Mouse (Mus musculus): ENCODE data around the gene Vmn2r93. TPM values are rescaled to one million over a fixed set of nuclear protein-coding genes. Genes with fewer than 3 reads are reported as not detected.

Gene Vmn2r93
- not detected in 2 replicates for polyA plus RNA-seq (2015; fragmentation: Nextera tagmentation; extraction: Ambion mirVana)

DNA sequence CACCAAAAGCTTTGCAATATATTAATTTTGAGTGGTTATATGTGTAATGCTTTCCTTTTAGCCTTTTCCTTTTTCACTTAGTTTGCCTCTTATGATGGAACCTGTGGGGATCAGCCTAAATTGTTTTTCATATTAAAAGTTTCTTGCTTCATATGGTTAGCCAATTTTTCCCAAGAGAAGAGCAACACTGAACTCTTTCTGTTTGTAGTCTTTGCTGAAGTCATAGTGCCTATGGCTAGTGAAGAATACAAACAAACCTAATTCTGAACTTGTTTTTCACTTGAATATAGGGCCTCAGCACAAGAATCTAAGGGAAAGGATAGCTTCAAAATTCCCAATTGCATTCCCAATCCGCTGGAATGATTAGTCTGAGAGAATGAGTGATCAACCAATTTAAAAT, at the start of gene Vmn2r93:
TSS of gene Vmn2r93 (plus strand) at position 301 of the 400 bp plus-strand sequence.
- H3K27me3 ChIP-seq (ENCODE audit: control insufficient read depth, insufficient read depth, low read length) = no peaks in the 10 kb centered on the region
- no peaks in the 10 kb centered on the region for H3K36me3 ChIP-seq (ENCODE audit: control insufficient read depth, insufficient read depth, low read length)
- H3K4me1 ChIP-seq (replicated peaks; ENCODE audit: control insufficient read depth, insufficient read depth) = no peaks in the 10 kb centered on the region
- 37% methylated on average over 1 of the region's 1 CpGs for WGBS
- DNase-seq (ENCODE audit: low spot score) (no peak), ATAC-seq (ENCODE audit: low FRiP score, low TSS enrichment) (no peak)
- no peak within 1 kb of the TSS for H3K27ac ChIP-seq (replicated peaks)
- no peak within 1 kb of the TSS for H3K4me2 ChIP-seq (replicated peaks; ENCODE audit: low read depth)
- TF ChIP-seq EP300 (optimal IDR thresholded peaks at IDR 0.05) (no peak), CTCF (IDR thresholded peaks at IDR 0.05; ENCODE audit: low read depth) (no peak)
- no peak within 1 kb of the TSS for H3K9ac ChIP-seq (ENCODE audit: low read length)
- no peaks in the 10 kb centered on the region for H3K9me3 ChIP-seq (ENCODE audit: control insufficient read depth, low read length)
- H3K4me3 ChIP-seq (ENCODE audit: low read depth, low read length) = no peak within 1 kb of the TSS

DNA sequence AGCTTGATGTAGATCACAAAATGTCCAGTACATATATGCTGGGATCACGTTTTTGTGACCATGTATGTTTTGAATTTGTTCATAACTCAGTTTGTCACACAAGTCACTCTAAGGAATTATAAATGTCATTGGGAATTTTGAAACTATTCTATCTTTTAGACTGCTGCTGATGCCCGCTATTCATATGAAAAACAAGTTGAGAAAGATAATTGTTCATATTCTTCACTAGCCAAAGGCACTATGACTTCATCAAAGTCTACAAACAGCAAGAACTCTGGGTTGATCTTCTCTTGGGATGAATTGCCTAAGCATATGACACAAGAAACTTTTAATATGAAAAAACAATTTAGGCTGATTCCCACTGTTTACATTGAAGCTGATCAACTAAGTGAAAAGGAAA, 20.2 kb upstream of the Vmn2r93 start, which contains the start of gene Vmn2r94:
TSS of gene Vmn2r94 (minus strand) at position 101 of the 400 bp plus-strand sequence.
- no peak within 1 kb of the TSS for H3K4me2 ChIP-seq (replicated peaks; ENCODE audit: low read depth)
- WGBS = 49% methylated on average over 2 of the region's 2 CpGs
- no peak for DNase-seq (ENCODE audit: low spot score)

DNA sequence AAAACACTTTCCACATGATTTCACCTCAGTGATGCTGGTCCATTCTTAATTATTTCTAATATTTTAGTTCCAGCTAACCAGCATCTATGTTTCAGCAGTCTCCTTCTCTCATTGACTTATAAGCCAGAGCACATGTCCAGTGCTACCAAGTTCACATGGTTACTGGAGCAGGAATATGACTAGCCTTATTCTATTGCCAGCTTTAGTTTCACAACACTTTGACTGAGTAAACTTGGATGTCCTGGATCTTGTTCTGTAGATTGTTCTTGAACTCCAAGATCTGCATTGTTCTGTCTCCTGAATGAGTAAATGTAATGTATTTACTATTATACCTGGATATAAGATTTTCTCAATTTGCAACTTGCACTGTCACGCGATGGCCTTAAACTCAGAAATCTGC, 25.1 kb downstream of the Vmn2r93 start:
- Histone ChIP-seq H3K27ac (replicated peaks) (no peak overlapping the region), H3K27me3 (ENCODE audit: control insufficient read depth, insufficient read depth, low read length) (no peaks in the 10 kb centered on the region), H3K9me3 (ENCODE audit: control insufficient read depth, low read length) (no peaks in the 10 kb centered on the region), H3K4me3 (ENCODE audit: low read depth, low read length) (no peak overlapping the region), H3K36me3 (ENCODE audit: control insufficient read depth, insufficient read depth, low read length) (no peaks in the 10 kb centered on the region), H3K4me2 (replicated peaks; ENCODE audit: low read depth) (no peak overlapping the region), H3K9ac (ENCODE audit: low read length) (no peak overlapping the region), H3K4me1 (replicated peaks; ENCODE audit: control insufficient read depth, insufficient read depth) (no peaks in the 10 kb centered on the region)
- ATAC-seq (ENCODE audit: low FRiP score, low TSS enrichment) = no peak
- DNase-seq (ENCODE audit: low spot score) = no peak
- TF ChIP-seq EP300 (optimal IDR thresholded peaks at IDR 0.05) (no peak), CTCF (IDR thresholded peaks at IDR 0.05; ENCODE audit: low read depth) (no peak)
- whole genome bisulfite sequencing = 91% methylated on average over 2 of the region's 2 CpGs

More for the DNA sequence above, 20.2 kb upstream of the Vmn2r93 start, which contains the start of gene Vmn2r94:
- ATAC-seq (ENCODE audit: low FRiP score, low TSS enrichment) = no peak
- Histone ChIP-seq H3K9ac (ENCODE audit: low read length) (no peak within 1 kb of the TSS), H3K36me3 (ENCODE audit: control insufficient read depth, insufficient read depth, low read length) (no peaks in the 10 kb centered on the region), H3K4me1 (replicated peaks; ENCODE audit: control insufficient read depth, insufficient read depth) (no peaks in the 10 kb centered on the region), H3K27ac (replicated peaks) (no peak within 1 kb of the TSS), H3K4me3 (ENCODE audit: low read depth, low read length) (no peak within 1 kb of the TSS), H3K27me3 (ENCODE audit: control insufficient read depth, insufficient read depth, low read length) (no peaks in the 10 kb centered on the region), H3K9me3 (ENCODE audit: control insufficient read depth, low read length) (no peaks in the 10 kb centered on the region)
- TF ChIP-seq CTCF (IDR thresholded peaks at IDR 0.05; ENCODE audit: low read depth) (no peak), EP300 (optimal IDR thresholded peaks at IDR 0.05) (no peak)

DNA sequence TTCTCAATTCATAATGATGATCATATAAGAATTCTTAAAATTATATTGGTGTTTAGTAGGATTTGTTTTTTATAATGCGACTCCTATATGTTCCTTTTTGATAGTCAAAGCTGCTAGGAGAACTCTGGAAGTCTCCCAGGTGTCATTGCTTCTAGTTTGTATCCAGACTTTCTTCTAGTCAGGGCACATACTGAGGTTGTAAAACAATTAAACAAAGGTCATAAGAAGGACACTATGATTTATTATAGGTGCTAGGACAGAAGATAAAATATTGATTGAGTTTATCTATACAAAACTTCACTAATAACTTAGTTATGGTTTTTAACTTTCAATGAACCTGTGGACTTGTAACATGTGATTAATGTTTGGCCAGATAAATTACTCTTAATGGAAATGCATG, 62.1 kb downstream of the Vmn2r93 start:
- no peaks in the 10 kb centered on the region for H3K9me3 ChIP-seq (ENCODE audit: control insufficient read depth, low read length)
- no peak overlapping the region for H3K4me3 ChIP-seq (ENCODE audit: low read depth, low read length)
- WGBS = 56% methylated on average over 1 of the region's 1 CpGs
- H3K27me3 ChIP-seq (ENCODE audit: control insufficient read depth, insufficient read depth, low read length) = no peaks in the 10 kb centered on the region
- DNase-seq (ENCODE audit: low spot score) = no peak
- no peak for ATAC-seq (ENCODE audit: low FRiP score, low TSS enrichment)
- no peak overlapping the region for H3K9ac ChIP-seq (ENCODE audit: low read length)
- no peak for TF ChIP-seq EP300 (optimal IDR thresholded peaks at IDR 0.05)
- no peak for TF ChIP-seq CTCF (IDR thresholded peaks at IDR 0.05; ENCODE audit: low read depth)
- no peaks in the 10 kb centered on the region for H3K4me1 ChIP-seq (replicated peaks; ENCODE audit: control insufficient read depth, insufficient read depth)
- H3K4me2 ChIP-seq (replicated peaks; ENCODE audit: low read depth) = no peak overlapping the region
- no peak overlapping the region for H3K27ac ChIP-seq (replicated peaks)
- no peaks in the 10 kb centered on the region for H3K36me3 ChIP-seq (ENCODE audit: control insufficient read depth, insufficient read depth, low read length)

DNA sequence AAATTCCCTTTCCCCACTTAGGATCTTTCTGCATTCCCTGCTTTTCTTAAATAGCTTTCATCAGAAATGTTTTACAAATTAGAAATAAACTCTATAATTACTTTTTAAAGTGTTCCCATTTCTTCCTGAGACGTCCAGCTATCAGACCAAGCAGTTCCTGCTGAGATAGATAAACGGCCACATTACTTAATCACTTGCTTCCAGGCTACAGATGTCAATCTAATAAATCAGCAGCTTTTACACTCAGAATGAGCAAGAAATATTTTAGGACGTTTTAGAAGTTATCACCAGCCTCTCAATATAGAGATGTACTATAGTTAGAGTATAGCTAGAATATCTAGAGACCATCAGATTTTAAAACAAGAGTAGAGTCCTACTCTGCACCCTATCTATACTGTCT, 62.7 kb downstream of the Vmn2r93 start:
- no peaks in the 10 kb centered on the region for H3K9me3 ChIP-seq (ENCODE audit: control insufficient read depth, low read length)
- no peak for DNase-seq (ENCODE audit: low spot score)
- H3K4me2 ChIP-seq (replicated peaks; ENCODE audit: low read depth) = no peak overlapping the region
- H3K4me3 ChIP-seq (ENCODE audit: low read depth, low read length) = no peak overlapping the region
- H3K27ac ChIP-seq (replicated peaks) = no peak overlapping the region
- no peaks in the 10 kb centered on the region for H3K36me3 ChIP-seq (ENCODE audit: control insufficient read depth, insufficient read depth, low read length)
- H3K9ac ChIP-seq (ENCODE audit: low read length) = no peak overlapping the region
- WGBS = 45% methylated on average over 3 of the region's 3 CpGs
- no peak for ATAC-seq (ENCODE audit: low FRiP score, low TSS enrichment)
- H3K4me1 ChIP-seq (replicated peaks; ENCODE audit: control insufficient read depth, insufficient read depth) = no peaks in the 10 kb centered on the region
- no peaks in the 10 kb centered on the region for H3K27me3 ChIP-seq (ENCODE audit: control insufficient read depth, insufficient read depth, low read length)
- TF ChIP-seq EP300 (optimal IDR thresholded peaks at IDR 0.05) = no peak
- no peak for TF ChIP-seq CTCF (IDR thresholded peaks at IDR 0.05; ENCODE audit: low read depth)

Other genes starting within 250 kb of the Vmn2r93 start
- gene Vmn2r124, start 248.7 kb upstream of the Vmn2r93 start, polyA plus RNA-seq (2015; fragmentation: Nextera tagmentation; extraction: Ambion mirVana) = 0.01 TPM in 1 of 2 replicates, not detected in the other
- gene Vmn2r91, start 213.1 kb upstream of the Vmn2r93 start, polyA plus RNA-seq (2015; fragmentation: Nextera tagmentation; extraction: Ambion mirVana) = not detected in 2 replicates
- not detected in 2 replicates for gene Vmn2r92, start 146.2 kb upstream of the Vmn2r93 start, polyA plus RNA-seq (2015; fragmentation: Nextera tagmentation; extraction: Ambion mirVana)
- gene Vmn2r94, start 20.3 kb upstream of the Vmn2r93 start, polyA plus RNA-seq (2015; fragmentation: Nextera tagmentation; extraction: Ambion mirVana) = not detected in 2 replicates
- gene Vmn2r95, start 126.0 kb downstream of the Vmn2r93 start, polyA plus RNA-seq (2015; fragmentation: Nextera tagmentation; extraction: Ambion mirVana) = 0.01 TPM in 1 of 2 replicates, not detected in the other

Data from stomach, postnatal 0 days (tissue).